Mouse (Mus musculus) testis, adult 2 months (tissue): ENCODE measurements at regions not wholly inside any gene's neighbourhood (a gene's known extent, or its start where the extent isn't known, plus 50 kb on each side); places are given as distances from the start of the nearest gene placed in this dataset.

ENCODE experiments used
- H3K27ac ChIP-seq: fragments of 200-500 bp; 2 replicates; pipeline ENCODE4 v1.5.1; 2012; ENCODE audit warnings: low read depth, low read length; ENCODE audit not compliant: control insufficient read depth, insufficient read depth
- H3K27me3 ChIP-seq: fragments of 200-500 bp; 2 replicates; pipeline ENCODE4 v1.6.1; 2012; ENCODE audit warnings: mild to moderate bottlenecking, low read length, moderate library complexity; ENCODE audit not compliant: control insufficient read depth, insufficient read depth
- H3K36me3 ChIP-seq: fragments of 200-500 bp; 2 replicates; pipeline ENCODE4 v1.6.1; 2012; ENCODE audit warnings: mild to moderate bottlenecking, low read length; ENCODE audit not compliant: control insufficient read depth, insufficient read depth
- H3K4me1 ChIP-seq: fragments of 200-500 bp; 2 replicates; pipeline ENCODE4 v1.6.1; 2012; ENCODE audit warnings: low read length; ENCODE audit not compliant: control insufficient read depth, insufficient read depth
- H3K4me3 ChIP-seq: fragments of 200-500 bp; 2 replicates; pipeline ENCODE4 v1.5.1; 2012; ENCODE audit warnings: low read depth, mild to moderate bottlenecking, low read length, moderate library complexity, mixed read lengths; ENCODE audit not compliant: control insufficient read depth
- CTCF ChIP-seq: fragments of 200-500 bp; IDR thresholded peaks from 2 replicates; pipeline ENCODE4 v1.5.1; 2012; ENCODE audit warnings: low read depth, mild to moderate bottlenecking, inconsistent platforms, low read length, moderate library complexity; ENCODE audit not compliant: control insufficient read depth, insufficient read depth, insufficient replicate concordance
- POLR2A ChIP-seq: fragments of 200-500 bp; IDR thresholded peaks from 2 replicates; pipeline ENCODE4 v1.6.1; 2012; ENCODE audit warnings: low read depth, mild to moderate bottlenecking, inconsistent platforms, low read length, moderate library complexity; ENCODE audit not compliant: control insufficient read depth

DNA sequence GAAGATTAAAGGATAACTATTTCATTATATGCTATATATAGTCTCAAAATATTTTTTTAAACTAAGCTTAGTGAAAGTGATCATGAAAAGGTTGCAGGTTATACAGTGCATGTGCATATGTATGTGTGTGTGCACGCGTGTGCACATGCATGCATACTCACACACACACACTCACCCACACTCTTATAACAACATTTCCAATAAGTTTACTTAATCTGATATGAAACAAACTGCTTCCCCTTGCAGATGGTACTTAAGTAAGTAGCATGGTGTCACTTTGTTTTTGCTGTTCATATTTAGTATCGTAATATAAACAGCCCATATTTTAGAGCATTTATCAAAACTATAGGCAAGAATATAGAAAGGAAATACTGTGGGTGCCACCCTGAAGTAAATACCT lies 275.0 kb downstream of the Gm5447 start:
- TF ChIP-seq POLR2A = no peak
- no peak for TF ChIP-seq CTCF
- H3K36me3 ChIP-seq = no peaks in the 10 kb centered on the region
- no peaks in the 10 kb centered on the region for H3K27me3 ChIP-seq
- H3K27ac ChIP-seq = no peak overlapping the region
- no peak overlapping the region for H3K4me3 ChIP-seq
- H3K4me1 ChIP-seq = no peaks in the 10 kb centered on the region

DNA sequence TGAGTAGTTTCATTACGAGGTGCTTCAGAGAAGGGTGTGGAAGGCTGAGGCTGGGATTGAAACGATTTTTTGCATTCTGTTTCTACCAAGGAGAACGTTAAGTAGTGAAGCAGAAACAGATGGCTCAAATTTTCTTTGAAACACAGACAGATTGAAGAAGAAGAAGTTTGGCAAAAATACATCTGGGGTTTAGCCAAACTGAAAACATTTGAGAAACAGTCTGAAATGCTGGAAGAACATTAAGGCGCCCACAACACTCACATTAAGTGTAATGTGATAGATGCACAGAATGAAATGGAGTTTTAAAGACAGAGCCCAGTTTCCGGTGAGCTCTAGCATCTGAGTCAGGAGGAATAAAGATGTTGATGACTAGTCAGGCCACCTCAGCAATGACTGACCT lies 275.5 kb downstream of the Gm5447 start:
- Histone ChIP-seq H3K4me1 (no peaks in the 10 kb centered on the region), H3K36me3 (no peaks in the 10 kb centered on the region), H3K27ac (no peak overlapping the region), H3K4me3 (no peak overlapping the region), H3K27me3 (no peaks in the 10 kb centered on the region)
- TF ChIP-seq POLR2A = no peak
- TF ChIP-seq CTCF = no peak

DNA sequence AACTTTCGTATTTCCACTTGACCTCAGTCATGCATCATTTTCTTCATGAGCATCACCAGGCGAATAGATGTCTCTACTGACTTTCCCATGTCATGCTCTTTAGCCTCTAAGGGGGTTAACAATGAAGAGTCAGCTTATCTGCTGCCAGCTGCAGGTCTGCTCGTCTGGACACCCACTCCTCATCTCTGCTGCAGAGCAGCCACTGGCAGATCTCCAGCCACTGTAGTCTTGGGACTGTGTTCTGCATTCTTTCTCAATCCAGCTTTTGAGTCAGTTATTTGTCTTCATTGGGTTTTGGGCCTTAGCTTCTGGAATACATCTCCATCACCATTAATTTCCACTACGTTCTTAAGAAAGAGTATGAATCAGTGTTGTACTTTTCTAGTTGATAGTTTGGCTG lies 280.0 kb downstream of the Gm5447 start:
- H3K27ac ChIP-seq = no peak overlapping the region
- no peaks in the 10 kb centered on the region for H3K27me3 ChIP-seq
- TF ChIP-seq POLR2A = no peak
- TF ChIP-seq CTCF = no peak
- H3K4me1 ChIP-seq = no peaks in the 10 kb centered on the region
- no peaks in the 10 kb centered on the region for H3K36me3 ChIP-seq
- no peak overlapping the region for H3K4me3 ChIP-seq

DNA sequence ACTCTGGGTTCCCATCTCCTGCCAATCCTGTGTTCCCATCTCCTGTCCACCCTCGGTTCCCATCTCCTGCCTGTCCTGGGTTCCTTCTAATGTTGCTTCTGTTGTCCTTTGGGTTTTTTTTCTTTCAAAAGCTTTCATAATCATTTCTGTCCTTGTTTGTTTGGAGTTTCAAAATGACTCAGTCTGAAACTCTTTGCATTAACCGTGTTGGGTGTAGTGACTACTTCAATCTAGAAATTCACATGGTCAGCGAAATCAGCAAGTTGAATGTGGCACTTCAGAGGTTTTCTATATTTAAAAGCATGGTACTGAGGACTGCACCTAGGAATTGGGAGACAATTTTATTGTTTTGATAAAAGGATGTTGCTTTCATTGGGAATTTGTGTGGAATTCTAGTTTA lies 280.7 kb downstream of the Gm5447 start:
- H3K27ac ChIP-seq = no peak overlapping the region
- H3K36me3 ChIP-seq = no peaks in the 10 kb centered on the region
- H3K27me3 ChIP-seq = no peaks in the 10 kb centered on the region
- TF ChIP-seq CTCF (no peak), POLR2A (no peak)
- H3K4me1 ChIP-seq = no peaks in the 10 kb centered on the region
- no peak overlapping the region for H3K4me3 ChIP-seq

DNA sequence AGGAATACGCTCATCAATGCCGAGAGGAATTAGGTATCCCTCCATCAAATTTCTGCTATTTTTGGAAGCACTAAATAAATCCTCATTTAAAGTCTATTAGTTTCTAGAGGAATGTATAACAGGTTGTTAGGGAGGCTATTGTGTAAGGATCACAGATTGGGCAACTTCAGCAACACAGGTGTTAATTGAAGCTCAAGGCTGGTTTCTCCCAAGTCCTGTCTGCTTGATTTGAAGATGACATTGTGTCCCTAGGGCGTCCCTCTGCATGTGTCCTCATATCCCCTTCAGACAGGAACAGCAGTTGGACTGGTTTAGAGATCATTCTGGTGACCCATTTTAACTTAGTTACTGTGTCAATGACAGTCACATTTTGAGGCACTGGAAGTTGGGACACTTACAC lies 281.5 kb downstream of the Gm5447 start:
- H3K4me1 ChIP-seq = no peaks in the 10 kb centered on the region
- no peak overlapping the region for H3K27ac ChIP-seq
- no peaks in the 10 kb centered on the region for H3K27me3 ChIP-seq
- H3K36me3 ChIP-seq = no peaks in the 10 kb centered on the region
- no peak overlapping the region for H3K4me3 ChIP-seq
- no peak for TF ChIP-seq POLR2A

DNA sequence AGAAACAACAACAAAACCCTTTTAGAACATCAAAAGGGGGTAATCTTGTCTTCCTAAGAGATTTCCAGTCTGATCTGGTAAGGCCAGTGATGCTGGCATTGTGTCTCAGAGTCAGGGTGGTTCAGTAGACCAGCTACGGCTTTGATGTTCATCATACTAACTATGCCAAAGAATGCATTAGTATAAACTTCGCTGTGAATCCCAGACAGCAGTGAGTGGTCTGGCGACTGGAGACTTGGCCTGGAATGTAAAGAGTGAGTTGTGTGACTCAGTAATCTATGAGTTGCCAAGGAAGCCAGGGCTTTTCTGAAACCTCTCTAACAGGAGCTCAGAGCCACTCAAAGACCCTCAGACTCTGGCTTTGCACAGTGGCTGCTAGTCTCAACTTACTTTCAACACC lies 288.1 kb upstream of the Foxq1 start:
- H3K27me3 ChIP-seq = no peaks in the 10 kb centered on the region
- H3K36me3 ChIP-seq = no peaks in the 10 kb centered on the region
- H3K4me1 ChIP-seq = no peaks in the 10 kb centered on the region
- no peak for TF ChIP-seq CTCF
- TF ChIP-seq POLR2A = no peak
- no peak overlapping the region for H3K4me3 ChIP-seq
- H3K27ac ChIP-seq = no peak overlapping the region

DNA sequence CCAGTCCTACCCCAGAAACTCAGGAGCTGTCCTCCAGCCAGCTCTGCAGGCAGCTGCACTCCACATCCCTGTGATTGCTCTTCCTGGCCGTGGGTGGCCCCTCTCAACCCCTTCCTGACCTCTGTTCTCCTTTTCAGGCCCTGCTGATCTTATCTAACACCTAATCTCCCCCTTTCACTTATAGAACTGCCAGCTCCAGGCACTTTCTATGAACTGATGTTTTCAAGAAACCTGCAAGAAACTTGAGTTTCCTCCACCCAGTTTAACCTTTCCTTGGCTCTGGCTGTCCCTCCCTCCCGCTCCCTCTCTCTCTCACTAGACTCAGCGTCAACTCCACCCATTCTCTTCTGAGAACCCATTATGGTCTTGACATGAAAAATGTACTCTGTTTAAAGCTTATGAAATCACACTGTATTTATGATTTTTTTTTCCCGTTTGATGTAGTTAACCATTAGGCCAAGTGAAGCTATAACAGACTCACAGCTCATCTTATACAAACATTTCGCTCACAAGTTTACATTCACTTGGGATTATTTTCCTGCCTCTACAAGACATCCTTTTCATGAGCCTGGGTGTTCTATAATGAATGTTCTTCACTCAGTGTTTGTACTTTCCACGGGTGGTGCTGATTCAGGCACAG lies 279.8 kb upstream of the Foxq1 start:
- H3K27ac ChIP-seq = no peak overlapping the region
- no peaks in the 10 kb centered on the region for H3K27me3 ChIP-seq
- no peaks in the 10 kb centered on the region for H3K36me3 ChIP-seq
- no peak overlapping the region for H3K4me3 ChIP-seq
- TF ChIP-seq POLR2A (no peak), CTCF (no peak)
- H3K4me1 ChIP-seq = no peaks in the 10 kb centered on the region

DNA sequence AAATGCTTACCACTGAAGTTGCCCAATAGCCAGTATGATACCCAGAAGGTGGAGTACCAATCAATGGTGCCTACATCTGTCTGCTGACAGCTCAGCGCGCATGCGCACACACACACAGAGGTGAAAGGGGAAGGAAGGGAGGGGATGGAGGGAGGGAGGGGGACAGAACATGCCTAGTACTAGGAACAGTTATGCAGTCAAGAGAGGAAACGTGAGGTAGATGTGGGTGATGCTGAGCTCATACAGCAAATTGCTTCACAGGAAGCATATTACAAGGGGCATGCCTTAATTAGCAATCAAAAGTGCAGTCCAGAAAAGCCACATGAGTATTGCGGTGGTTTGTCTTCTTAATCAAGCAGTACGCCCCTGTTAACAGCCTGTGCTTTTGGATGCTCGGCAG lies 265.3 kb upstream of the Foxq1 start:
- no peaks in the 10 kb centered on the region for H3K27me3 ChIP-seq
- H3K27ac ChIP-seq = no peak overlapping the region
- H3K36me3 ChIP-seq = no peaks in the 10 kb centered on the region
- no peaks in the 10 kb centered on the region for H3K4me1 ChIP-seq
- TF ChIP-seq POLR2A (no peak), CTCF (no peak)
- no peak overlapping the region for H3K4me3 ChIP-seq
